Mouse (Mus musculus): Measurements from ENCODE around the gene Ano4.

GRCm38 (mm10) chr10:89289290-89289689 is 55.3 kb downstream of the Ano4 start:
- no peak for TF ChIP-seq CTCF (IDR thresholded peaks at IDR 0.05; ENCODE audit: low read depth, low read length)
- no peak for TF ChIP-seq POLR2A (IDR thresholded peaks at IDR 0.05; ENCODE audit: extremely low read depth, insufficient read depth, low read length)
